Mouse (Mus musculus): ENCODE results near the gene Tmprss4. TPM values are rescaled to one million over a fixed set of nuclear protein-coding genes. Genes with fewer than 3 reads are reported as not detected.

Gene Tmprss4
- polyA plus RNA-seq, 1 experiment from 2014 or later: not detected

DNA sequence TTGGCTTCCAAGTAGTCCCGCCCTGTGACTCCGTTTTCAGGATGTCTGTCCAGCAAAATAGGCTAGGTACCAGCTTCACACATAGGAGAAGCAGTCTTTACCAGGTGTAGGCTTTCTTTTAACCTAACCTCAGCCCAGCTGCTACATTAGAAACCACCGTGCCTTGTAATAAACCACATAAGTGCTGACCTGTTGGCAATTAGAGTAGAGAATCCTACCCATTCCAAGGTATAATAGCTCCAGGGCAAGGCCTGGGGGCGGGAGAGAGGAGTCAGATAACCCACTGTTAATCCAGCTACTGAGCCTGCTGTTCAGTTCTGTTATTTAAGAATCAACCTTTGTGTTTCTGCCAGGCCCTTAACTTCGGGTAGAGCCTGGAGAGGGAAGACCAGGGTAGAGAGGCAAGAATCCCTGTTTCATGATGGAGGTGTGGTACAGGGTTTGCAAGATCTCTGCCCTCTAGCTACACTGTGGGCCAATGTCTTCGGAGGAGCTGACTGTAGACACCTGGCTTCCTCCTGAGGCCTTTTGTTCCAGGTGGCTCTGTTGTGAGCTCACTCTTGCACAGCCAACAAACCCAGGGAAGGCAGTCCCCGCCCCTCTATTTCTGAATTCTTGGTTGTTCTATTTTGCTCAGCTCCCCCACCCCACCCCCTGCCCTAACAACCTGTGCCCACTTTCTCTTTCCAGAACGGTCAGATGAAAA lies 7.6 kb downstream of the Tmprss4 start:
- no peak overlapping the region for H3K4me3 ChIP-seq
- WGBS: 71% methylated on average over 8 of the region's 8 CpGs

DNA sequence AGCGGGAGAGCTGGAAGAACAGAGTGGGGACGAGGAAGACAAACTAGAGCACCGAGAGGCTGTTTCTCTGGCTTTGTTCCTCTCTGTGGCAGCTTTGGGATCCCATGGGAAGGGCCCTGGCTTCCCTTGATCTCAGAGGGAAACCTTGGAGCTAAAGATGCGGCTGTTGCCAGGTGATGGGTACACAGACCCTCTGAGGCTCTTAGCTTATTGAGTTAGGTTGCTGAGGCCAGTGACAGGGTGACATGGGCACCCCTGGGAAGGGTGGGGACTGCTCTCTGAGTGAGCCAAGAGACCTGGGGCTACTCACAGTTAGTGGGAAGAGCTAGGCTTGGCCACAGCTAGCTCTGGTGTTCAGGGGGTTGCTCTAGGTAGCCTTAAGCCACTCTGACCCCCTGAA lies 8.4 kb downstream of the Tmprss4 start:
- H3K9me3 ChIP-seq (replicated peaks): no peaks in the 10 kb centered on the region
- no peak overlapping the region for H3K4me2 ChIP-seq
- no peaks in the 10 kb centered on the region for H3K4me1 ChIP-seq (replicated peaks)
- 0 out of 2 replicates have a peak, but pooled peaks cover 15% of the 10 kb centered on the region for H3K27me3 ChIP-seq (replicated peaks)
- no peak for ATAC-seq (ENCODE audit: insufficient number of reproducible peaks, low FRiP score)
- no peaks in the 10 kb centered on the region for H3K36me3 ChIP-seq
- no peak overlapping the region for H3K9ac ChIP-seq
- 78% methylated on average over 4 of the region's 4 CpGs for WGBS
- no peak overlapping the region for H3K27ac ChIP-seq (ENCODE audit: poor library complexity, severe bottlenecking)
- H3K4me3 ChIP-seq: no peak overlapping the region

More for the DNA sequence above, 7.6 kb downstream of the Tmprss4 start:
- no peak for ATAC-seq (ENCODE audit: insufficient number of reproducible peaks, low FRiP score)
- no peak overlapping the region for H3K4me2 ChIP-seq
- no peaks in the 10 kb centered on the region for H3K9me3 ChIP-seq (replicated peaks)
- H3K27ac ChIP-seq (ENCODE audit: poor library complexity, severe bottlenecking): no peak overlapping the region
- H3K36me3 ChIP-seq: no peaks in the 10 kb centered on the region
- H3K4me1 ChIP-seq (replicated peaks): no peaks in the 10 kb centered on the region
- 0 out of 2 replicates have a peak, but pooled peaks cover 15% of the 10 kb centered on the region for H3K27me3 ChIP-seq (replicated peaks)
- H3K9ac ChIP-seq: no peak overlapping the region

DNA sequence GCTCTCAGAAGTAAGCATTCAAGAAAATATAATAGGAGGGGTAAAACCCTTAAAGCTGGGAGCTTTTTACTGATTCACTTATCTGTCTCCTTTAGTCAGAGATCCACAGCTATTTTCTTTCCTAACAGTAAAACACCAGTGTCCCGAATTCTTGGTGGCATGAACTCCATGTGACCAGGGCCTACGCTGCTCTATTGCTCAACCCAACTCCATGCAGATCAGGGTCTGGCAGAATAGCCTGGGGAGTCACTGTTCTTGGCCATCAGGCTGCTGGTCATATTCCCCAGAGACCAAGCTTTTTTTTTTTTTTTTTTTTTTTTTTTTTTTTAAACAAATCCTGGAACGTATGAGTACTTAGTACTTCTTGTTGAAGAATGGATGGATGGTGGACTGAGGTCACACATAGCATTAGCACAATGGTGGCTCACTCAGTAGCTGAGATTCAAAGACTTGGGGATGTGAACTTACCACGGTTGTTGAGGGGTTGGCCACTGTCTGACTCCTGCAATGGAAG lies 14.2 kb downstream of the Tmprss4 start:
- H3K4me2 ChIP-seq: no peak overlapping the region
- 0 out of 2 replicates have a peak, but pooled peaks cover 9% of the 10 kb centered on the region for H3K27me3 ChIP-seq (replicated peaks)
- no peaks in the 10 kb centered on the region for H3K9me3 ChIP-seq (replicated peaks)
- WGBS: 78% methylated on average over 4 of the region's 4 CpGs
- no peak overlapping the region for H3K4me3 ChIP-seq
- H3K36me3 ChIP-seq: no peaks in the 10 kb centered on the region
- ATAC-seq (ENCODE audit: insufficient number of reproducible peaks, low FRiP score): no peak
- H3K9ac ChIP-seq: no peak overlapping the region
- no peaks in the 10 kb centered on the region for H3K4me1 ChIP-seq (replicated peaks)
- no peak overlapping the region for H3K27ac ChIP-seq (ENCODE audit: poor library complexity, severe bottlenecking)

DNA sequence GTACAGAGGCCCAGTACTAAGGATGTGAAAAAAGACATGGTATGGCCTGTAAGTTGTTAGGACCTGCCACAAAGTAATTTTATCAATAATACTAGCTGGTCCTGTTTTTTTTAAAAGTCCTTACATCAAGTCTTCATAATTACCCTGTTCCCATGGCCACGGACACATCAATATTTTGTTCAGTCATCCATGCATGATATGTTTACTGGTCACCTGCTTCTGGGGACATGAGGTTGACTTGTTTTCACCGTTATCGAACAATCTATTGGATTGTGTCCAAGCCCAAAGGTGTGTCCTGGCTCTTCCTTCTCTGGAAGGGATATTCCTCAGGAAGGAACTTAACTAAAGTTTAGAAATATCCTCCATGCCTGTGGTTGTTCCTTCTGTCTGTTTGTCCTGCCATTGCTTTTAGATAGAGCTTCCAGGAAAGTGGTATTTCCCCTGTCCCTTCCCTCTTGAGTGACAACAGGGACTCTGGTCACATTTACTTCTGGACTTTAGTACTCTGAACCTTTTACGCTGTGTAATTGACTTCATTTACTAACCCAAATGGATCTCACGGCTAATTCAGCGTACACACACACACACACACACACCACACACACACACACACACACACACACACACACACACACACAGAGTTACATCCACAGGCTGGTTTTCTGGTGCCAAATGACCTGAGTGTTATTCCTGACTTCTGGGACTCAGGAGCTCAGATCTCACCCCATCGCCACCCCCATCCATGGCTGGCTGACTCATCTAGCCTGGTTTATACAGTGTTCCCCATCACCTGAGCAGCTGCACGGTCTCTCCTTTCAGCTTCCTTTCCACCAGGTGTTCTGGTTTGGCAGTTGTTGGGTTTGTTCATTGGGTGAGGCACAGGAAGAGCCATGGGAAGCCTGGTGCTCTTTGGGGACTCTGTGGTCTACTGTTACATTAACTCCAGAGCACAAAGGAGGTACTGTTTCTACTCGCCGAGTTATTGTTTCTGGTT lies 15.0 kb downstream of the Tmprss4 start:
- no peak for ATAC-seq (ENCODE audit: insufficient number of reproducible peaks, low FRiP score)
- Histone ChIP-seq H3K9me3 (replicated peaks) (no peaks in the 10 kb centered on the region), H3K27me3 (replicated peaks) (0 out of 2 replicates have a peak, but pooled peaks cover 13% of the 10 kb centered on the region), H3K4me2 (no peak overlapping the region), H3K36me3 (no peaks in the 10 kb centered on the region), H3K4me3 (no peak overlapping the region), H3K4me1 (replicated peaks) (no peaks in the 10 kb centered on the region), H3K27ac (ENCODE audit: poor library complexity, severe bottlenecking) (no peak overlapping the region), H3K9ac (no peak overlapping the region)
- WGBS: 82% methylated on average over 10 of the region's 10 CpGs

DNA sequence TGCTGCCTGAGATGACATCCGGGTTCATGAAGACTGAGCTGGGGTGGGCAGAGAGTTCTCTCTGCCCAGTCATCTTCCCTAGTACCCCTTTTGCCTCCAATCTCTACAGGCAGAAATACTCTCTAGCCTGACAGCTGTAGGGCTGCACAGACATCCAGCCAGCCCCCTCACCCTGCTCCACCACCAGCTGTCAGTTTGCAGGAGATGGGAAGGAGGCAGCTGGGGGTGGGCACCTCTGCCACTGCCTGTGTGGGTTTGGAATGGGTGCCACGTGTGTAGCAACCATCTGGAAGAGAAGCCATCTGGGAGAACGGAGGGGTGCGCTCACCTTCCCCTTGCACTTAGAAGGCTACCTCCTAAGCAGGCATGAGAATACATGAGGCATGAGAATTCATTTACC lies 18.6 kb downstream of the Tmprss4 start:
- Histone ChIP-seq H3K36me3 (no peaks in the 10 kb centered on the region), H3K27ac (ENCODE audit: poor library complexity, severe bottlenecking) (no peak overlapping the region), H3K9me3 (replicated peaks) (no peaks in the 10 kb centered on the region), H3K9ac (no peak overlapping the region), H3K4me3 (no peak overlapping the region), H3K27me3 (replicated peaks) (0 out of 2 replicates have a peak, but pooled peaks cover 8% of the 10 kb centered on the region), H3K4me2 (no peak overlapping the region), H3K4me1 (replicated peaks) (no peaks in the 10 kb centered on the region)
- no peak for ATAC-seq (ENCODE audit: insufficient number of reproducible peaks, low FRiP score)
- 78% methylated on average over 4 of the region's 4 CpGs for WGBS

DNA sequence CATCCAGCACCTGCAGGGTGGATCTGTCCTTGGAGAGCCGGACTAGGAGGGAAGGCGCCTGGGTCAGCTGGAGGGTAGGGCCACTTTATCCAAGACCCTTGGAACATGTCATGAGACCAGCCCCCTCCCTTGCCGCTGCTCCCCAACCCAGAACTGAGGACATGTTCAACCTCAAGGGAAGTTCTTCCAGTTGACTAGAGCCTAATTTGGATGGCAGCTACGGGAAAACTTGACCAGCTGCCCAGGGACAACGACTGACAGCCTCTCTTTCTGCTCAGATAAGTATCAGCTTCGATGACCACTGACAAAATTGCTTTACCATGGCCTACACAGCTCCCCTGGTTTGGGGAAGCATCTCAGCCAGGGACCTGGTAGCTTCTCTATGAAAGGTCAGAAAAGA lies 20.6 kb downstream of the Tmprss4 start:
- no peak for ATAC-seq (ENCODE audit: insufficient number of reproducible peaks, low FRiP score)
- Histone ChIP-seq H3K36me3 (no peaks in the 10 kb centered on the region), H3K4me2 (no peak overlapping the region), H3K9ac (no peak overlapping the region), H3K9me3 (replicated peaks) (no peaks in the 10 kb centered on the region), H3K27ac (ENCODE audit: poor library complexity, severe bottlenecking) (no peak overlapping the region), H3K27me3 (replicated peaks) (0 out of 2 replicates have a peak, but pooled peaks cover 8% of the 10 kb centered on the region), H3K4me3 (no peak overlapping the region), H3K4me1 (replicated peaks) (no peaks in the 10 kb centered on the region)
- WGBS: 81% methylated on average over 6 of the region's 6 CpGs

DNA sequence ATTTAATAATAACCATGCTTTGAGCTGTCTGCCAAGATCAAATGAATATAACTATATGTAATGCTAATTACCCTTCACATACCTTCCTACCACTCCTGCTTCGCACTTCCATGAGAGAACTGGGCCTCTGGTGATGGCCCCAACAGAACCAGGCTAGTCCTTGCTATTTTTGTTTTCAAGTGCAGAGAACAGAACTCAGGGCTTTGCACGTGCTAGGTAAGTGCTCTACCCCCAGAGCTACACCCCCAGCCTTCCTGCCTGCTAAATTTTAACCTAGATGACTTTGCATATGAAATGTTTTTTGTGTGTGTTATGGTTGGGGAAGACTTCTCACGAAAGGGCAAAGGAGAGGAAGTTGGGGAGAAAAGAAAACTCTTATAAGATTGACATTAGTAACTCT lies 21.4 kb downstream of the Tmprss4 start:
- Histone ChIP-seq H3K27me3 (replicated peaks) (0 out of 2 replicates have a peak, but pooled peaks cover 9% of the 10 kb centered on the region), H3K4me1 (replicated peaks) (no peaks in the 10 kb centered on the region)
- WGBS: 49% methylated on average over 3 of the region's 3 CpGs

DNA sequence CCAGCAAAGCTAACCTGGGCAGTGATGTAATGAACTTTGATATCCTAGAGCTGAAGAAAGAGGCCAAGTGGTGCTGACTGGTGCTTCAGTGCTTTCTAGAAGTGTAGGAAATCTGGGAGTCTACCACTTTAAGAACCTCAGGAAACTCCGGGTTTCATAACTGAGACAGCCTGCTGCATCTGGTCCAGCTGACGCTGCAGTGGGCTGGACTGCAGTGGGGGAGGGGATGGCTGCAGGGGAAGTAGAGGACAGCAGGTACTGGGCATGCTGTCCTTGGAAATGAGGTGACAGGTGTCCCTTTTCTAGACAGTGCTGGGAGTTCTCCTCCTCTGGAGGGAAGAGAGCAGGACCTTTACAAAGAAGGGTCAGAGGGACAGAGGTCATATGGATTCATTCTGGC lies 22.1 kb downstream of the Tmprss4 start, which contains the start of gene BC049352:
BC049352 (plus strand) TSS at position 238 of the 400 bp plus-strand sequence.
- no peaks in the 10 kb centered on the region for H3K36me3 ChIP-seq
- H3K9ac ChIP-seq: no peak within 1 kb of the TSS
- no peaks in the 10 kb centered on the region for H3K4me1 ChIP-seq (replicated peaks)
- H3K4me2 ChIP-seq: no peak within 1 kb of the TSS
- H3K9me3 ChIP-seq (replicated peaks): no peaks in the 10 kb centered on the region
- WGBS: 25% methylated on average over 2 of the region's 2 CpGs
- 0 out of 2 replicates have a peak, but pooled peaks cover 11% of the 10 kb centered on the region for H3K27me3 ChIP-seq (replicated peaks)
- H3K27ac ChIP-seq (ENCODE audit: poor library complexity, severe bottlenecking): no peak within 1 kb of the TSS
- no peak within 1 kb of the TSS for H3K4me3 ChIP-seq
- no peak for ATAC-seq (ENCODE audit: insufficient number of reproducible peaks, low FRiP score)

More for the DNA sequence above, 21.4 kb downstream of the Tmprss4 start:
- Histone ChIP-seq H3K9ac (no peak overlapping the region), H3K27ac (ENCODE audit: poor library complexity, severe bottlenecking) (no peak overlapping the region), H3K4me2 (no peak overlapping the region), H3K4me3 (no peak overlapping the region), H3K36me3 (no peaks in the 10 kb centered on the region), H3K9me3 (replicated peaks) (no peaks in the 10 kb centered on the region)
- no peak for ATAC-seq (ENCODE audit: insufficient number of reproducible peaks, low FRiP score)

DNA sequence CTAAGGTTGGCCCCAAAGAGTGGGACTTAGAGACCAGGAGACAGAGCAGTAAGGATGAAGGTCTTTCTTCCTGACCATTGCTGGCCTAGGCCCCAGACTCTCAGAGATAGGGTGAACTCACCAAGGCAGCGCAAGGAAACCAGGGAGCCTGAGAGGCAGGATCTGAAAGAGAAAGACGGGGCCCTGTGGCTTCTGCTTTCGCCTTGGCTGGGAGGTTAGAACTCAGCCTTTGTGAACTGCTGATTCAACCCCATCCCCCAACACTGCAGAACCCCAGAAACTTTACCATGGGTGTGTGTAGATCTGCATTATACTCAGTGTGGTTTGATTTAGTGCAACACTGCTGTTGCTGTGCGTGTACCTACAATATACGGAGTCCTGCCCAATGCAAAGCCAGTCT lies 24.6 kb downstream of the Tmprss4 start:
- no peaks in the 10 kb centered on the region for H3K4me1 ChIP-seq (replicated peaks)
- H3K9me3 ChIP-seq (replicated peaks): no peaks in the 10 kb centered on the region
- H3K27me3 ChIP-seq (replicated peaks): 0 out of 2 replicates have a peak, but pooled peaks cover 6% of the 10 kb centered on the region
- H3K9ac ChIP-seq: no peak overlapping the region
- 82% methylated on average over 5 of the region's 5 CpGs for WGBS
- H3K4me3 ChIP-seq: no peak overlapping the region
- no peak overlapping the region for H3K4me2 ChIP-seq
- no peak for ATAC-seq (ENCODE audit: insufficient number of reproducible peaks, low FRiP score)
- no peaks in the 10 kb centered on the region for H3K36me3 ChIP-seq
- H3K27ac ChIP-seq (ENCODE audit: poor library complexity, severe bottlenecking): no peak overlapping the region

DNA sequence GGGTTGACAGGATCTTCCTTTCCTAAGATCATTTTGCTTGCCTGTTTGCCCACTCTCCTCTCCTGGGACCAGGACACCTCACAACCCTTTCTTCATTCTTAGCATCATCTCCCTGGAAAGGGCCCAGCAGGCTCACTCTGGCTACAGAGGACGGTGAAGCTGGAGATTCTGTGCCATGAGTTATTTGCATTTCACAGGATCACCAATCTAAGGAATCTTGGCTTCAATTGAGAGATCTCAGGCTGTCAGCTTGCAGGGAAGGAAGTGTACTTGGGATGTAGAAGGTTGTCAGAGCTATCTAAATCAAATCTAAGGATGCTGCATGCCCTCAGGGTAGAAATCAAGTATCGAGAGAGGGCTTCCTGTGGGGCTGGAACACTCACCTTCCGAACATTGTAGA lies 30.4 kb downstream of the Tmprss4 start:
- no peak for ATAC-seq (ENCODE audit: insufficient number of reproducible peaks, low FRiP score)
- WGBS: 52% methylated on average over 3 of the region's 3 CpGs
- H3K4me2 ChIP-seq: no peak overlapping the region
- H3K27me3 ChIP-seq (replicated peaks): 0 out of 2 replicates have a peak, but pooled peaks cover 3% of the 10 kb centered on the region
- H3K9ac ChIP-seq: no peak overlapping the region
- H3K36me3 ChIP-seq: no peaks in the 10 kb centered on the region
- H3K27ac ChIP-seq (ENCODE audit: poor library complexity, severe bottlenecking): no peak overlapping the region
- no peaks in the 10 kb centered on the region for H3K4me1 ChIP-seq (replicated peaks)
- peaks cover 5% of the 10 kb centered on the region; the same call in 1 of the 2 replicates for H3K9me3 ChIP-seq (replicated peaks)
- no peak overlapping the region for H3K4me3 ChIP-seq

Data from heart, embryonic 12.5 days (tissue).